Mouse (Mus musculus): Measurements from ENCODE around the gene Dclk1.

The Dclk1 gene

DNA sequence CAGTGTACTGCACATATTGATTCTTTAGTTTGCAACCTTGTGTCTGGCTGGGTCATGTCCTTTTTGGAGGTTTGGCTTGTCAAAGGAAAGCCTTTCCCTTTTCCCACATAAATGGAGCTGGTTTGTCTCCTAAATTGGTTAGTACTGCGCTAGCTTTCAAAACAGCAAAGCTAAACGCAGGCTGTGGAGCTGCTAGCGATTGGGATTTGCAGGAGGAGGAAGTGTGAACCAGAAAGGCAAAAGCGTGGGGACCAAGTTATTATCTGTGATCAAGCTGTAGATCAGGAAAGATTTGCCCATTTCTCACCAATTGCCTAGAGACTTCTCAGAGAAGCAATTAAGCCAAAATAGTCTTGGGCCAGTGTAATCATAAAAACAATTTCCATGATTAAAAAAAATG lies 100.3 kb downstream of the Dclk1 start:
- DNase-seq = no peak

GRCm38 (mm10) chr3:55347371-55348025 lies 105.3 kb downstream of the Dclk1 start:
- no peak for DNase-seq

GRCm38 (mm10) chr3:55348026-55348390 lies 105.8 kb downstream of the Dclk1 start:
- no peak for DNase-seq

- DNase-seq = no peak
Measured at GRCm38 (mm10) chr3:55350194-55350593, 108.0 kb downstream of the Dclk1 start.

DNA sequence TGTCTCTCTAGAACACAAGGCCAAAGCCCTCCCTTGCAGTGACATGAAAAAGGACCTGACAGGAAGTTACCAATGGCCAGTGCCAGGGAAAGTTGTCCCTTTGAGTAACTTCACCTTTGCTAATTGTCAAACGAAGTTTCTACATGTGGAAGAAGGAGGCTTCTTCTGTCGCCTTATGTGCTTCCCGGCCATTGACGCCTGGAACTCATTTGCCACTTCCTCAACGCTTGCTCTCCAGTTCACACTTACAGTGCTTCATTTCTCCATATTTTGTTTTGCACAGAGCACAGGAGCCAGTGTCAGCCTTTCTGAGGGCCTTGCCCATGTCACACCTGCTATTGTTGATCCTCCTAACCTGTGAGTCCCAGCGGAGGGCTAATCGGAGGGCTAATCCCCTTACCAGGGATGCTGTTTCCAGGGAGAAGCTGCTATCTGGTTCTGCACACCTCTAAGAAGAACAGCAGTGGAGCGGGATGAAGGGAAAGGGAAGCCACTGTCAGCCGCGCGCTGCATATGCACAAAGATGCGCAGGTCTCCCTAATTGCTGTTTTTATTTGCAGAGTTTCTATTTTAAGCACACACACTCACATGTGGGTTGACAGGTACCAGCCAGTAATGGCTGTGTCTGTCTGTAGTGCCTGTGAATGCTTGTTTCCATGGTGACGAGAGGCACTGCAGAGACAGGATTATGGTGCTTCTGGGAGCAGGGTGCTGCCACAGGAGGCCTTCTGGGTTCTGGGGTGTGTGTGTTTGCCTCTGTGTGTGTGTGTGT lies 109.3 kb downstream of the Dclk1 start:
- DNase-seq = no peak

- no peak for DNase-seq
Measured at GRCm38 (mm10) chr3:55352529-55352928, 110.4 kb downstream of the Dclk1 start.

- DNase-seq = no peak
Measured at GRCm38 (mm10) chr3:55353169-55353568, 111.0 kb downstream of the Dclk1 start.

DNA sequence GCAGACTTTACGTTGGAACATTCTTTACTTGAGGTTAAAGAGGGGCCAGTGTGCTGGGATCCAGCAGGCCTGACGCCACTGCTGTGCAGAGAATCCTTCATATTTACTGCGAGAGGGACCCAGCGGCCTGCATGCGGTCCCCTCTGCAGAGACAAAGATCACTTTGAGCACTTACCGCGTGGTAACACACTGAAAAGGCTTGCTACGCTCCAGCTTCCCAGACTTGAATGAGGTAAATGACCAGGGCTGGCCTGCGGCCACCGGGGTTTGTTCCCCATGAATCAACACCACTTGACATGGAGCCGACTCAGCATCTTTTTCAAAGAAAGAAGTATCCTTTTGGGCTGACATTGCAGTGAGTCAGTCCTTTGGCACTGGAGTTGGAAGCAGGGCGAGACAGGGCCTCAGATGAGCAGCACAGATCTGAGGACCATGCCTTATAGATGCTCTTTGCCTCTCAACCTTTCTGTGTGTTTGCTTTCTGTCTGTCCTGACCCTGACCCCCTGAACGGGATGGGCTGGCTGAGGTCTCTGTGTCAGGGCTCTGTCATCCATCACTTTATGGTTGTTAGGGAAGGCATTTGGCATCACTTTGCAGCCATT lies 111.8 kb downstream of the Dclk1 start:
- no peak for DNase-seq

DNA sequence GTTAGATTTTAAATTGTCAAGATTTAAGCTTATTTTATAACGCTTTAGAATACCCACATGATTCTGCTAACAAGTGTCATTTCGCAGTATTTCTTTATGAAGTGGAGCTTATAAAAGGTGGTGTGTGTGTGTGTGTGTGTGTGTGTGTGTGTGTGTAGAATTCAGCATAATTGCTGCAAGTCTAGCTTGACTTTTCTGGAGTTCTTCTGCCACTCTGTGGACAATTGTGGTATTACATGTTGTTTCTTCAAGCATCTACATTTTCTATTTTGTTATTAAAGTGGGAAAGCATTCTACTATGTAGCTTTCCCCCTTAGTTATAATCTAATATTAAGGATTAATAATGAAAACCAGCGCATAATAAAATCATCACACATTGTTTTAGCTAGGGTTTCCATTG lies 112.6 kb downstream of the Dclk1 start:
- DNase-seq = no peak

GRCm38 (mm10) chr3:55358486-55358885 lies 116.3 kb downstream of the Dclk1 start:
- no peak for DNase-seq

- no peak for DNase-seq
Measured at GRCm38 (mm10) chr3:55360836-55361235, 118.7 kb downstream of the Dclk1 start.

DNA sequence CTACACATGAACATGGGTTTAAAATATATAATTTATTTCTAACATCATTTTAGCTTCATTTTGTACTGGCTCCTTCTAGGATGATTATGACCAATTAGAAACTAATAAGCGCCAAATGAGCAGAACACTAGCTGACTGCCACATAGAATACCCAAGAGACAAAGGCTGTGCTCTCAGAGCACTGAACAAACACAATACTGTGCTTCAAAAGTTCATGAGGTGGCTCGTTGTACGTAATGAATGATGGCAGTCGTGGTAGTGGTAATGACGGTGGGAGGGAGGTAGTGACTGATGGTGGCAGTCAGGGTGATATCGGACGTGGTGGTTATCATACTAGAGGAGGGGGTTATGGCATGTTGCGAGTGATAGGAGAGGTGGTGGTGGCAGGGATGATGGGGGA lies 125.0 kb downstream of the Dclk1 start:
- DNase-seq = no peak

DNA sequence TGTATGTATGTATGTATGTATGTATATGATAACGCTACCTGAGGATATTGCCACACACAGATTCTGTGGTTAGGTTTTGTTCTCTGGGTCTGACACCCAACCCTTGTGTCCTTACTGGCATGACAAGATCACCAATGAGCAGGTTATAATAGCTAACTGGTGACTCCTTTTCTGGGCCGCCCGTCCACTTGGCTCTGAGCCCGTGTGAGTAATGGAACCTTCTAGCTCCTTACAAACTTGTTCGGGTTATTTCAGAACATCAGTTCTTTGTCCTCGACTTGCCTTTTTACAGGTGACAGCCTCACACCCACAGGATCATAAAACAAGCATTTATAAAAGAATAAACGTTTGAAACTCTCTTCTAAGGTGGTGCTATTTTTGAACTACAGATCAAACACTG lies 127.0 kb downstream of the Dclk1 start:
- no peak for DNase-seq

DNA sequence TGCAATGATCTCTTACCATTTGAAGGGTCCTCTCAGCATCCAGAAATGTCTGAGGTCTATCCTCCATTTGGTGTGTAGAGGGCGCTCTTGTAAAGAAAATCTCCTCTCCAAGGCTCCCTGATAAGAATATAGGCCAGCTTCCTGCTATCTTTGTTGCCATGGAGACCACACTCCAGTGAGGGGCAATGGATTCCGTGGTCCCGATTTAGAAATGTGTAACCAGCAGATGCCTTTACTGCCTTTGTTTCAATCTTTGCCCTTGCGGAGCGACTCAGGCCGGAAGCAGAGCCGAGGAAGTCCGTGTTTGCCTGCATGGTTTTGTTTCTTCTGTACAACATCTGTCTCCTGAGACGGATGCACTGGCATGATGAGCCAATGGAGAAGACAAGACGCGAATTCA lies 131.5 kb downstream of the Dclk1 start:
- no peak for DNase-seq

DNA sequence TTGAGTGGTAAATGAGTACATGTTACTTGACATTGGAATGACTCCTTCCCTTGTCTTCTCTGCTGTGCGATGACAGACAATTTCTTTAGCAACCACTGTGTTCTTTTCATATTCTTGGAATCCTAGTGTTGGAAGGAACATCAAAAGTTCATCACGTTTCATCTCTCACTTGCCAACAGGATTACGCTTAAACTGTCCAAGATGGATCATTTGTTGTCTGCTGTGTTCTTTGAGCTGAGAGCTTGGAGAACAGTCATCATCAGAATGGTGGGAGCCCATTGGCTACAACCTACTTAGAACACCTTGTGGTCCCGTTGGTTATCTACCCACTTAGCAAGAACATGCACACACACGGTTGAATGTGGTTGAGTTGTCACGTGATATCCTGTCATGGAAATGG lies 136.4 kb downstream of the Dclk1 start:
- DNase-seq = no peak

DNA sequence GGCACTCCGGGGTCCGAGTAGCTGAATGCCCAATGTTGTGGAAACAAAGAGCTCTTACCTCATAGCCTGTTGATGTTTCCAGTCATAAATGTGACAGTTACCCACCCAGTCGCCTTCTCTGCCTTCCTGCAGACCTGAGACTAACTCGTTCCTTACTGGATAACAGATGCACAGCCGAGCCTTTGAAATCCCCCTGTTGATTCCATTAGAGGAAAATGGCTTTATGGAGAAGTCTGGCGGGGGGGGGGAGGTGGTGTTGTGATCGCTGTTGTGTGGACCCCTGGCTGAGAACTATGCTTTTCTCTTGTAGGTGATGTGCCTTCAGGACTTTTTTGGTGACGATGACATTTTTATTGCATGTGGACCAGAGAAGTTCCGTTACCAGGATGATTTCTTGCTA lies 138.3 kb downstream of the Dclk1 start:
- no peak for DNase-seq

DNA sequence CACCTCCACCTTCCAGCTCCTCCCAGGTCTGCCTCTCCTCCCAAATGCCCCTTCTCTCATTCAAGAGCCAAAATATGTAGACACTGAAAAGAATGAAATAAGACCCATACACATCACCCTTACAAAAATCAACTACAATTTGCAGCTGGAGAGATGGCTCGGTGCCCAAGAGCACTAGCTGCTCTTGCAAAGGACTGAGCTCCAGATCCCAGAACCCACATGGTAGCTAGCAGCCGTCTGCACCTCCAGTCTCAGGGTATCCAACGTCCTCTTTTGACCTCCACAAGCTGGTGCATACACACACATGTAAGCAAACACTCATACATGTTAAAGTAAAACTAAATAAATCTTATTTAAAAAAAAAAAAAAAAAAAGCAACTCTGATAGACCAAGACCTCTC lies 150.4 kb downstream of the Dclk1 start:
- no peak for DNase-seq

DNA sequence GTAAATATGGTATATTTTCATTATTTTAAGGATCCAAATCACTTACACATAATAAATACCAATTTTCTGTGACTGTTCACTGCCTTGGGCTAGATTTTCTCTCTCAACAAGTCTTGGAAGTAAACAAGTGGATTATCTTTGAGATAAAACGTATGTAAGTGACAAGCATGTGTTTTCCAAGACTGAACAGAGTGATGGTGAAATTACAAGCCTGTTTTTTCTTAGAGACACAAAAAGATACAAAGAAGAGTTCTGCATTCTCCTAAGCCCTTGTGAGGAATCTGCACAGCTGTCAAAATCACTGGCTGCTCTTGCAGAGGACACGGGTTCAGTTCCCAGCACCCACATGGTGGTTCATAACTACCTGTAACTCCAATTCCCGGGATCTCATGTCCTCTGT lies 151.4 kb downstream of the Dclk1 start:
- no peak for DNase-seq

GRCm38 (mm10) chr3:55396792-55397191 lies 154.6 kb downstream of the Dclk1 start:
- DNase-seq = no peak

- DNase-seq = no peak
Measured at GRCm38 (mm10) chr3:55397752-55398693, 155.9 kb downstream of the Dclk1 start.

- no peak for DNase-seq
Measured at GRCm38 (mm10) chr3:55401236-55401635, 159.1 kb downstream of the Dclk1 start.

GRCm38 (mm10) chr3:55404751-55405150 lies 162.6 kb downstream of the Dclk1 start:
- DNase-seq = no peak

DNA sequence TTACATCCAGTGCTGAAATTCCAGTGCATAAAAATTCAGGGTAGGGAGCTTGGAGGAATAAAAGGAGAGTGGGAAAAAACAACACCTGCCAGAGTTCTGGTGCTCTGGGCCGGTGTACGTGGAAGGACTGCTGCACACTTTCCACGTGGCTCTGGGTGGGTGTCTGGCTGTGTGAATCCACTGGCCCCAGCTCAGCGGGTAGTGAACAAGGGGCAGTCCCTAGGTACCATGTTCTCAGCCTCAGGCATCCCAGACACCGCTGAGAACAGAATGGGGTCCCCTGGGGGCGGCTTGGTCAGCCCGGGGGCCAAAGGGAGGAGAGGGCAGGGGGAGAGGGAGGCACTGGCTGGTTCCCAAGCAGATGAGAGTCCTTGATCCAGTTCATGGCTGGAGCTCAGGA lies 164.5 kb downstream of the Dclk1 start:
- DNase-seq = no peak
